Mouse (Mus musculus) embryonic facial prominence, embryonic 12.5 days (tissue): ENCODE measurements around the gene Lrrc14b. TPM values are rescaled to one million over a fixed set of nuclear protein-coding genes. Genes with fewer than 3 reads are reported as not detected.
A peak's percentile ranks its signal among the peaks of the same experiment; 100 is the strongest.

Experiments used
- ATAC-seq: fragments of 200-750 bp; cut with Nextera tagmentation; 2 replicates; pipeline ENCODE4 v1.8.0; 2017; ENCODE audit not compliant: insufficient number of reproducible peaks, insufficient read depth, low FRiP score, low TSS enrichment
- H3K27ac ChIP-seq: fragments of 300-500 bp; sonication (generic); 2 replicates; pipeline ENCODE4 v1.5.1; 2016; ENCODE audit warnings: mild to moderate bottlenecking
- H3K27me3 ChIP-seq: fragments of 300-500 bp; sonication (generic); 2 replicates; pipeline ENCODE4 v1.6.1; 2016; ENCODE audit warnings: mild to moderate bottlenecking, moderate library complexity
- H3K36me3 ChIP-seq: fragments of 300-500 bp; sonication (generic); 2 replicates; pipeline ENCODE4 v1.6.1; 2016; ENCODE audit warnings: mild to moderate bottlenecking
- H3K4me1 ChIP-seq: fragments of 300-500 bp; sonication (generic); 2 replicates; pipeline ENCODE4 v1.6.1; 2016
- H3K4me2 ChIP-seq: fragments of 300-500 bp; sonication (generic); replicated peaks from 2 replicates; pipeline ENCODE4 v1.6.1; 2016; ENCODE audit warnings: mild to moderate bottlenecking, moderate library complexity
- H3K4me3 ChIP-seq: fragments of 300-500 bp; sonication (generic); 2 replicates; pipeline ENCODE4 v1.5.1; 2016; ENCODE audit warnings: mild to moderate bottlenecking
- H3K9ac ChIP-seq: fragments of 300-500 bp; sonication (generic); 2 replicates; pipeline ENCODE4 v1.6.1; 2016; ENCODE audit warnings: mild to moderate bottlenecking, moderate library complexity
- H3K9me3 ChIP-seq: fragments of 300-500 bp; sonication (generic); 2 replicates; pipeline ENCODE4 v1.6.1; 2016; ENCODE audit warnings: mild to moderate bottlenecking, moderate library complexity
- WGBS: fragments of 180-500 bp; shearing (Covaris S2); methylation state at CpG from one replicate; pipeline ENCODE4 v1.1.7; 2016; 5-methylcytosine and 5-hydroxymethylcytosine counted together
- microRNA counts: library from miRNA; unstranded; fragments of <30 nt; microRNA quantifications from one replicate; lab custom pipeline; 2017
- microRNA-seq: library from miRNA; unstranded; fragments of <30 nt; microRNA quantifications from one replicate; pipeline ENCODE4, GENCODE M21; 2017
- polyA plus RNA-seq: library from polyadenylated mRNA; unstranded; fragments of >200 nt; fragmentation: Nextera tagmentation; extraction: Ambion mirVana; gene quantifications from 2 replicates; pipeline ENCODE4 v1.2.1, GENCODE M21; 2016

Lrrc14b gene
- polyA plus RNA-seq, 1 experiment from 2014 or later = not detected

- WGBS = 2% methylated on average over 57 of the region's 57 CpGs
- ATAC-seq = peak; percentile 94
- peak within 1 kb of the TSS; percentile 80 for H3K4me3 ChIP-seq
- peaks cover 13% of the 10 kb centered on the region for H3K4me1 ChIP-seq
- no peaks in the 10 kb centered on the region for H3K27me3 ChIP-seq
- peak within 1 kb of the TSS; percentile 54 for H3K4me2 ChIP-seq
- peak within 1 kb of the TSS; percentile 71 for H3K27ac ChIP-seq
- H3K9ac ChIP-seq = peak within 1 kb of the TSS; percentile 90
- H3K36me3 ChIP-seq = peaks cover 12% of the 10 kb centered on the region; the same call in 1 of the 2 replicates
- no peaks in the 10 kb centered on the region for H3K9me3 ChIP-seq
Observed at GRCm38 (mm10) chr13:74349566-74350434, 14.0 kb downstream of the Lrrc14b start, which contains the start of the genes Sdha and Ccdc127. Gene Sdha (minus strand): TSS chr13:74350280. Gene Ccdc127 (plus strand): TSS chr13:74350309.

GRCm38 (mm10) chr13:74341036-74341435 is 22.8 kb downstream of the Lrrc14b start:
- Histone ChIP-seq H3K9me3 (no peaks in the 10 kb centered on the region), H3K4me2 (no peak overlapping the region), H3K4me1 (no peaks in the 10 kb centered on the region), H3K9ac (no peak overlapping the region), H3K4me3 (no peak overlapping the region), H3K27me3 (no peaks in the 10 kb centered on the region), H3K36me3 (peaks cover 65% of the 10 kb centered on the region), H3K27ac (no peak overlapping the region)
- ATAC-seq = no peak
- WGBS = 65% methylated on average over 3 of the region's 3 CpGs

GRCm38 (mm10) chr13:74329321-74329720 is 34.5 kb downstream of the Lrrc14b start:
- H3K27ac ChIP-seq = no peak overlapping the region
- H3K36me3 ChIP-seq = peaks cover 70% of the 10 kb centered on the region
- no peak overlapping the region for H3K4me2 ChIP-seq
- ATAC-seq = no peak
- no peaks in the 10 kb centered on the region for H3K9me3 ChIP-seq
- H3K4me1 ChIP-seq = no peaks in the 10 kb centered on the region
- no peaks in the 10 kb centered on the region for H3K27me3 ChIP-seq
- no peak overlapping the region for H3K4me3 ChIP-seq
- H3K9ac ChIP-seq = no peak overlapping the region

- H3K27ac ChIP-seq = peak within 1 kb of the TSS; percentile 60
- no peaks in the 10 kb centered on the region for H3K9me3 ChIP-seq
- H3K4me3 ChIP-seq = peak within 1 kb of the TSS; percentile 87
- peak; percentile 100 for ATAC-seq
- peak within 1 kb of the TSS; percentile 78 for H3K4me2 ChIP-seq
- H3K27me3 ChIP-seq = no peaks in the 10 kb centered on the region
- under 1% methylated on average over 36 of the region's 36 CpGs for WGBS
- H3K9ac ChIP-seq = peak within 1 kb of the TSS; percentile 85
- H3K4me1 ChIP-seq = peaks cover 5% of the 10 kb centered on the region
- peaks cover 18% of the 10 kb centered on the region for H3K36me3 ChIP-seq
Observed at GRCm38 (mm10) chr13:74317170-74317849, 46.5 kb downstream of the Lrrc14b start, which contains the start of gene Pdcd6. Gene Pdcd6 (minus strand): TSS chr13:74317580.

- Histone ChIP-seq H3K9me3 (no peaks in the 10 kb centered on the region), H3K4me3 (peak overlapping the region; percentile 87), H3K9ac (peak overlapping the region; percentile 85), H3K27ac (peak overlapping the region; percentile 60), H3K4me1 (peaks cover 5% of the 10 kb centered on the region), H3K36me3 (peaks cover 12% of the 10 kb centered on the region), H3K27me3 (no peaks in the 10 kb centered on the region), H3K4me2 (peak overlapping the region; percentile 78)
- WGBS = 6% methylated on average over 15 of the region's 15 CpGs
- peak; percentile 74 for ATAC-seq
Observed at GRCm38 (mm10) chr13:74316789-74317169, 47.0 kb downstream of the Lrrc14b start.

- Histone ChIP-seq H3K27ac (no peak overlapping the region), H3K9ac (peak overlapping the region; percentile 85), H3K4me2 (peak overlapping the region; percentile 78), H3K9me3 (no peaks in the 10 kb centered on the region), H3K36me3 (peaks cover 8% of the 10 kb centered on the region), H3K4me3 (peak overlapping the region; percentile 87), H3K4me1 (peaks cover 5% of the 10 kb centered on the region), H3K27me3 (no peaks in the 10 kb centered on the region)
- no peak for ATAC-seq
- 27% methylated on average over 4 of the region's 4 CpGs for WGBS
Observed at GRCm38 (mm10) chr13:74316386-74316785, 47.4 kb downstream of the Lrrc14b start.

GRCm38 (mm10) chr13:74314616-74315015 is 49.2 kb downstream of the Lrrc14b start:
- 92% methylated on average over 3 of the region's 3 CpGs for WGBS
- no peak overlapping the region for H3K4me3 ChIP-seq

More at GRCm38 (mm10) chr13:74314616-74315015, 49.2 kb downstream of the Lrrc14b start:
- Histone ChIP-seq H3K4me2 (no peak overlapping the region), H3K9ac (no peak overlapping the region), H3K27me3 (no peaks in the 10 kb centered on the region), H3K4me1 (peaks cover 5% of the 10 kb centered on the region), H3K27ac (no peak overlapping the region), H3K9me3 (no peaks in the 10 kb centered on the region), H3K36me3 (peaks cover 12% of the 10 kb centered on the region)
- no peak for ATAC-seq

MicroRNAs encoded within 50 kb of the gene (microRNA counts, 519-probe panel; counts per million panel counts)
- microRNA mmu-miR-692 (lab: Ali Mortazavi, UCI) = 460 counts per million, percentile 65 among the panel's probes with 10 or more counts

Small RNA genes lying within 50 kb of the gene (microRNA-seq; reads per million reads assigned to microRNA genes)
- not detected for gene Mir692-3

Other genes starting within 250 kb of the Lrrc14b start
- gene Slc9a3, start 242.5 kb downstream of the Lrrc14b start, polyA plus RNA-seq = not detected in 2 replicates
- 78.3 and 79.8 TPM in 2 replicates for gene Exoc3, start 155.3 kb downstream of the Lrrc14b start, polyA plus RNA-seq
- 1.2 and 1.7 TPM in 2 replicates for gene Ahrr, start 71.7 kb downstream of the Lrrc14b start, polyA plus RNA-seq
- 131 and 133 TPM in 2 replicates for gene Pdcd6, start 46.4 kb downstream of the Lrrc14b start, polyA plus RNA-seq
- 230 and 238 TPM in 2 replicates for gene Sdha, start 13.7 kb downstream of the Lrrc14b start, polyA plus RNA-seq
- 66.1 and 67.9 TPM in 2 replicates for gene Ccdc127, start 13.7 kb downstream of the Lrrc14b start, polyA plus RNA-seq
- gene Zfp72, start 26.8 kb upstream of the Lrrc14b start, polyA plus RNA-seq = 7.8 and 8.4 TPM in 2 replicates
- gene Ftl1-ps1, start 35.7 kb upstream of the Lrrc14b start, polyA plus RNA-seq = 84.1 and 88.1 TPM in 2 replicates
- 22.4 and 22.9 TPM in 2 replicates for gene Zfp825, start 130.0 kb upstream of the Lrrc14b start, polyA plus RNA-seq